Mouse (Mus musculus) neural tube, embryonic 14.5 days (tissue): ENCODE data around the gene Gm12394. TPM values are rescaled to one million over a fixed set of nuclear protein-coding genes. Genes with fewer than 3 reads are reported as not detected.
"Not testable (repeated sequence)": the region's sequence is repeated elsewhere in the genome, so short reads cannot be mapped to it uniquely, and the experiment has no call there.

ENCODE experiments used
- ATAC-seq: fragments of 200-750 bp; cut with Nextera tagmentation; 2 replicates; pipeline ENCODE4 v1.8.0; 2017; ENCODE audit warnings: low read depth, mild to moderate bottlenecking, moderate TSS enrichment, moderate library complexity
- H3K27ac ChIP-seq: fragments of 300-500 bp; sonication (generic); 2 replicates; pipeline ENCODE4 v1.5.1; 2014; ENCODE audit warnings: low read depth, mild to moderate bottlenecking, control low read depth, low read length, moderate library complexity, mixed read lengths
- H3K27me3 ChIP-seq: fragments of 300-500 bp; sonication (generic); 2 replicates; pipeline ENCODE4 v1.6.1; 2014; ENCODE audit warnings: low read length; ENCODE audit not compliant: control insufficient read depth, insufficient read depth
- H3K36me3 ChIP-seq: fragments of 300-500 bp; sonication (generic); 2 replicates; pipeline ENCODE4 v1.6.1; 2014; ENCODE audit warnings: low read length, mixed read lengths; ENCODE audit not compliant: control insufficient read depth, insufficient read depth
- H3K4me1 ChIP-seq: fragments of 300-500 bp; sonication (generic); 2 replicates; pipeline ENCODE4 v1.6.1; 2014; ENCODE audit warnings: low read length; ENCODE audit not compliant: control insufficient read depth, insufficient read depth
- H3K4me2 ChIP-seq: fragments of 300-500 bp; sonication (generic); 2 replicates; pipeline ENCODE4 v1.6.1; 2014; ENCODE audit warnings: mild to moderate bottlenecking, low read depth, low read length, control low read depth
- H3K4me3 ChIP-seq: fragments of 300-500 bp; sonication (generic); 2 replicates; pipeline ENCODE4 v1.5.1; 2014; ENCODE audit warnings: low read depth, low read length, control low read depth, mixed read lengths
- H3K9ac ChIP-seq: fragments of 300-500 bp; sonication (generic); replicated peaks from 2 replicates; pipeline ENCODE4 v1.6.1; 2014; ENCODE audit warnings: low read depth, mild to moderate bottlenecking, control low read depth, low read length, mixed read lengths
- H3K9me3 ChIP-seq: fragments of 300-500 bp; sonication (generic); 2 replicates; pipeline ENCODE4 v1.6.1; 2016; ENCODE audit warnings: low read length; ENCODE audit not compliant: control insufficient read depth
- WGBS: fragments of 180-500 bp; shearing (Covaris S2); extraction: QIAGEN DNeasy Blood & Tissue Kit; methylation state at CpG from one replicate; pipeline ENCODE4 v1.1.7; 2014; 5-methylcytosine and 5-hydroxymethylcytosine counted together
- polyA plus RNA-seq: library from polyadenylated mRNA; unstranded; fragments of >200 nt; fragmentation: Nextera tagmentation; extraction: Ambion mirVana; gene quantifications from 2 replicates; pipeline ENCODE4 v1.2.1, GENCODE M21; 2014

Gm12394 gene
- 0.79 and 0.84 TPM in 2 replicates for polyA plus RNA-seq

DNA sequence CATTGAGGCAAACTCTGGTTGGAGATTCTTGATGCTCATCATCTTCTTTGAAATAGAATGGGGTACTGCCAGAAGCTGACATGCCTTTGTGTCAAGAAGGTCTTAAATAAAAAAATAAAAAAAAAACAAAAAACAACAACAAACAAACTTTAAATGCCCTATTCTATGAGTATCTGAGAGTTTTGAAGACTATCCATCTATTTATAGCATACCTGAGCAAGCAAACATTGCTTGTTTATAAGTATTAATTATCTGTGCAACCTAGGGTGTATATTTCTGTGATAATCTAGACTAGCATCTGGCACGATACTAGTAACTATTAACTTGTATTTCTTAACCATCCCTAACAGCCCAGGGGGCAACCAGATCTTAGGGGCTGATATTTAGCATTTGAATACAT lies at the start of gene Gm12394:
Gene Gm12394 (minus strand): TSS at position 101 of the 400 bp plus-strand sequence.
- not testable (repeated sequence) for H3K27me3 ChIP-seq, H3K27ac ChIP-seq, H3K9ac ChIP-seq, H3K9me3 ChIP-seq, H3K4me2 ChIP-seq, H3K4me3 ChIP-seq, ATAC-seq, H3K4me1 ChIP-seq, H3K36me3 ChIP-seq
- 94% methylated on average over 1 of the region's 1 CpGs for WGBS

GRCm38 (mm10) chr4:42904966-42905365 lies 48.4 kb upstream of the Gm12394 start:
- no peak for ATAC-seq
- WGBS: 72% methylated on average over 6 of the region's 6 CpGs
- no peak overlapping the region for H3K27ac ChIP-seq

GRCm38 (mm10) chr4:42904523-42904922 lies 48.0 kb upstream of the Gm12394 start:
- no peak overlapping the region for H3K4me3 ChIP-seq
- no peak for ATAC-seq
- H3K36me3 ChIP-seq: no peaks in the 10 kb centered on the region
- no peaks in the 10 kb centered on the region for H3K4me1 ChIP-seq
- no peaks in the 10 kb centered on the region for H3K9me3 ChIP-seq
- no peak overlapping the region for H3K9ac ChIP-seq
- H3K4me2 ChIP-seq: no peak overlapping the region
- H3K27ac ChIP-seq: no peak overlapping the region
- 88% methylated on average over 3 of the region's 3 CpGs for WGBS
- H3K27me3 ChIP-seq: no peaks in the 10 kb centered on the region

More at GRCm38 (mm10) chr4:42904966-42905365, 48.4 kb upstream of the Gm12394 start:
- H3K9ac ChIP-seq: no peak overlapping the region
- H3K4me3 ChIP-seq: no peak overlapping the region
- H3K9me3 ChIP-seq: no peaks in the 10 kb centered on the region
- no peak overlapping the region for H3K4me2 ChIP-seq
- no peaks in the 10 kb centered on the region for H3K36me3 ChIP-seq
- H3K4me1 ChIP-seq: no peaks in the 10 kb centered on the region
- no peaks in the 10 kb centered on the region for H3K27me3 ChIP-seq

GRCm38 (mm10) chr4:42903942-42904341 lies 47.4 kb upstream of the Gm12394 start:
- Histone ChIP-seq H3K27me3 (no peaks in the 10 kb centered on the region), H3K9ac (no peak overlapping the region), H3K9me3 (no peaks in the 10 kb centered on the region), H3K4me2 (no peak overlapping the region), H3K4me3 (no peak overlapping the region), H3K4me1 (no peaks in the 10 kb centered on the region), H3K36me3 (no peaks in the 10 kb centered on the region), H3K27ac (no peak overlapping the region)
- WGBS: 83% methylated on average over 1 of the region's 1 CpGs
- no peak for ATAC-seq

DNA sequence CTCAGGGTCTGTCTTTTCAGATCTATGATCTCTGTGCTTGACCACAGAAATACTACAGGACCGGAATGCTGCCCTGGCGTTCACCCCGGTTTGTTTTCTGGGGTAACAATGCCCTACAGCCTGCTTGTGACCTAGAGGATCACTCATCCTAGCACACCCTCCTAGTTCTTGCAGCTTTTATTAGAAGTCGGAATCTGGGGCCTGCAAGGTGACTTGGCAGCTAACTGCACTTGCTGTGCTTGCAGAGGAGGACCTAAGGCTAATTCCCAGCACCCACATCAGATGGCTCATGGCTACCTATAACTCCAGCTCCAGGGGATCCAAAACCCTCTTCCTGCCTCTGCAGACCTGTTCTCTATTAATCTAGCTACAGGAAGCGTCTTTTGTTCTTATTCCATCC lies 46.2 kb upstream of the Gm12394 start:
- H3K4me2 ChIP-seq: no peak overlapping the region
- no peak overlapping the region for H3K4me3 ChIP-seq
- no peak overlapping the region for H3K27ac ChIP-seq
- no peaks in the 10 kb centered on the region for H3K36me3 ChIP-seq
- H3K4me1 ChIP-seq: no peaks in the 10 kb centered on the region
- no peaks in the 10 kb centered on the region for H3K27me3 ChIP-seq
- H3K9ac ChIP-seq: no peak overlapping the region
- no peak for ATAC-seq
- H3K9me3 ChIP-seq: no peaks in the 10 kb centered on the region
- WGBS: 86% methylated on average over 5 of the region's 5 CpGs

DNA sequence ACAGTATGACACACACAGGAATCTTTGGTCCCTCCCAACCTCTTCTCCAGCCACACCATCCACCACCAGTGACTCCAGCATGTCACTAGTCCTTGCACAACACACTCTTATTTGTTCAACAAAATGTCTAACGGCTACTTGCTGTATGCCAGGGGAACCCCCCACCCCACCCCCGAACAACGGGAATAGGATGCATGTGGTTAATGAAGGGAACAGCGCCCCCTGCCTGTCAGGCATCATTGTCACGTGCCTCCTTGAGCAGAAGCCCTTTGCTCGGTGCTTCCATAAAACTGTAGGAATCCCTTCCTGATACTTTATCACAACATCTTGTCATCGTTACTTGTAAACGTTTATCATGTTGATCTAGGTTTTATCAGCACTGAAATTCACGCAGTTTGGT lies 45.6 kb upstream of the Gm12394 start:
- Histone ChIP-seq H3K4me3 (no peak overlapping the region), H3K4me2 (no peak overlapping the region), H3K36me3 (no peaks in the 10 kb centered on the region), H3K27me3 (no peaks in the 10 kb centered on the region), H3K4me1 (no peaks in the 10 kb centered on the region), H3K27ac (no peak overlapping the region), H3K9ac (no peak overlapping the region), H3K9me3 (no peaks in the 10 kb centered on the region)
- 65% methylated on average over 9 of the region's 9 CpGs for WGBS
- no peak for ATAC-seq

DNA sequence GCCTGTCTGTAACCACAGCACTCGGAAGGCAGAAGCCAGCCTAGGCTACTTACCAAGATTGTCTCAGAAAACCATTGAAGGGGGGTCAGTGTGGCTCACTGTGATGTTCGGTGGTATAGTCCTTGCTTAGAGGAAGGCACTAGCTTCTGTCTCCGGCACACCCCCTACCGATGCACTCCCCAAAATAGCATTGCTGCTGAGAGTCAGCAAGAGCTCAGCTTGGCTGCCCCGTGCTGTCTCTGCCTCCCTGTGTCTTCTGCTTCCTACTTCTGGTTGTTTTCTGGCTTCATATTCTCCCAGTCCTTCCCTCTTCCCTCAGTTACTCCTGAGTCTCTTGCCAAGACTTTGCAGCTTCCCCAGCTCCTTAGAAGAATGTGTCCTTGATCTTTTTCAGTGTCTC lies 44.3 kb upstream of the Gm12394 start:
- H3K4me3 ChIP-seq: no peak overlapping the region
- H3K36me3 ChIP-seq: no peaks in the 10 kb centered on the region
- no peak overlapping the region for H3K27ac ChIP-seq
- 71% methylated on average over 5 of the region's 5 CpGs for WGBS
- no peaks in the 10 kb centered on the region for H3K27me3 ChIP-seq
- ATAC-seq: no peak
- no peak overlapping the region for H3K9ac ChIP-seq
- H3K4me1 ChIP-seq: no peaks in the 10 kb centered on the region
- no peak overlapping the region for H3K4me2 ChIP-seq
- H3K9me3 ChIP-seq: no peaks in the 10 kb centered on the region

DNA sequence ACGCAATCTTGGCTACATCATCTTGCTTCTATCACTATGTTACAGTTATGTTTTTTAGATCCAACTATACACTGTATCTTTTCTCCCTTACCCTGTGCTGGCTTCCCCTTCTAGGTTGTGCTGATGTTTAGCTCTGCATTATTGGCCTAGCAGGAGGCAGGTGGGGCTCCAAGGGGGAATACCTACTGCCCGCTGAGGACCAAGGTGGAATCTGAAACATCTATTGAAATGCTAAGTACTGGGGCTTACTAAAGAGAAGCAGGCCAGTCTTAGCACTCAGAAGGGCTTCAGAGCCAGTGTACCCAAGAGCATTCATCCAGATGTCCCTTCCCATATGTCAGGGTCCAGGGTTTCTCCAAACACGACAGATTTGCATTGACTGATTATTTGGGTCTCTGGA lies 42.3 kb upstream of the Gm12394 start:
- H3K4me1 ChIP-seq: no peaks in the 10 kb centered on the region
- H3K27ac ChIP-seq: no peak overlapping the region
- no peak overlapping the region for H3K4me2 ChIP-seq
- no peak for ATAC-seq
- 38% methylated on average over 3 of the region's 3 CpGs for WGBS
- H3K9me3 ChIP-seq: no peaks in the 10 kb centered on the region
- H3K27me3 ChIP-seq: no peaks in the 10 kb centered on the region
- H3K9ac ChIP-seq: no peak overlapping the region
- no peaks in the 10 kb centered on the region for H3K36me3 ChIP-seq
- H3K4me3 ChIP-seq: no peak overlapping the region

GRCm38 (mm10) chr4:42895118-42895517 lies 38.5 kb upstream of the Gm12394 start:
- Histone ChIP-seq H3K9ac (no peak overlapping the region), H3K4me2 (no peak overlapping the region), H3K36me3 (no peaks in the 10 kb centered on the region), H3K4me1 (no peaks in the 10 kb centered on the region), H3K27ac (no peak overlapping the region), H3K4me3 (no peak overlapping the region), H3K27me3 (no peaks in the 10 kb centered on the region), H3K9me3 (no peaks in the 10 kb centered on the region)
- 51% methylated on average over 7 of the region's 7 CpGs for WGBS
- no peak for ATAC-seq

GRCm38 (mm10) chr4:42891176-42891575 lies 34.6 kb upstream of the Gm12394 start:
- H3K4me2 ChIP-seq: no peak overlapping the region
- H3K4me3 ChIP-seq: no peak overlapping the region
- H3K27ac ChIP-seq: no peak overlapping the region
- WGBS: 64% methylated on average over 7 of the region's 7 CpGs
- no peaks in the 10 kb centered on the region for H3K9me3 ChIP-seq
- no peaks in the 10 kb centered on the region for H3K4me1 ChIP-seq
- no peak for ATAC-seq
- no peaks in the 10 kb centered on the region for H3K27me3 ChIP-seq
- no peak overlapping the region for H3K9ac ChIP-seq
- no peaks in the 10 kb centered on the region for H3K36me3 ChIP-seq
